Comparison of ENCODE assay signal across 27 mouse cellular contexts in genomic region chr4:119627317-119627716, GRCm38 (mm10). TPM values are rescaled to one million over a fixed set of nuclear protein-coding genes. Genes with fewer than 3 reads are reported as not detected.
A peak's percentile ranks its signal among the peaks of the same experiment; 100 is the strongest.
DNase-seq lines count a peak whose midpoint lies in the region; ATAC-seq lines count a peak whose summit lies in the region.
"Had no signal": no experiment of that assay in that cellular context is flagged by ENCODE, and none has a peak within 500 bp of the region (broad histone marks: within the 10 kb centered on the region; RNA-seq: fewer than 3 reads in every experiment).

No protein-coding gene starts in this region.

- ATAC-seq in heart, embryonic 16.5 days (replicated peaks; ENCODE audit: extremely low read depth, insufficient read depth, low FRiP score), result 0 out of 2 replicates have a peak, but pooled peaks have one; percentile 54
- no peak for ATAC-seq in neural tube, embryonic 13.5 days (ENCODE audit: low read depth)
- ATAC-seq in forebrain, embryonic 15.5 days (replicated peaks), result no peak
- no peak for ATAC-seq in neural tube, embryonic 15.5 days (ENCODE audit: low FRiP score)
- ATAC-seq in megakaryocyte progenitor cell, adult 5-6 weeks (replicated peaks; ENCODE audit: poor library complexity), result no peak
- ATAC-seq in kidney, embryonic 16.5 days (ENCODE audit: low FRiP score, low TSS enrichment), result no peak
- ATAC-seq: inflammation-experienced regulatory T-cells, adult 6 months; lung, postnatal 0 days had no signal

- H3K27ac ChIP-seq in heart, embryonic 16.5 days (ENCODE audit: low read length), result peak overlapping the region; percentile 64
- H3K27ac ChIP-seq in neural tube, embryonic 13.5 days (replicated peaks), result 0 out of 2 replicates have a peak overlapping the region, but pooled peaks have one; percentile 38
- peak overlapping the region; percentile 66 for H3K27ac ChIP-seq in forebrain, embryonic 15.5 days (replicated peaks)
- H3K27ac ChIP-seq in neural tube, embryonic 15.5 days (replicated peaks), result peak overlapping the region; percentile 23; the same call in 1 of the 2 replicates
- H3K27ac ChIP-seq in kidney, embryonic 16.5 days (ENCODE audit: low read length), result no peak overlapping the region
- H3K27ac ChIP-seq: embryonic facial prominence, embryonic 10.5 days; limb, embryonic 15.5 days; liver, embryonic 15.5 days had no signal

- no peak overlapping the region for H3K4me2 ChIP-seq in heart, embryonic 16.5 days (ENCODE audit: low read depth, low read length)
- H3K4me2 ChIP-seq in neural tube, embryonic 13.5 days, result no peak overlapping the region
- H3K4me2 ChIP-seq in forebrain, embryonic 15.5 days (replicated peaks), result no peak overlapping the region
- H3K4me2 ChIP-seq in neural tube, embryonic 15.5 days, result no peak overlapping the region
- H3K4me2 ChIP-seq in kidney, embryonic 16.5 days (replicated peaks; ENCODE audit: low read depth, low read length), result no peak overlapping the region
- H3K4me2 ChIP-seq: limb, embryonic 15.5 days; liver, embryonic 15.5 days had no signal

- no peak for DNase-seq in heart, postnatal 36 days
- DNase-seq in neural tube, embryonic 10.5 days (ENCODE audit: extremely low spot score, low spot score), result no peak
- DNase-seq: adrenal gland, adult 8-10 months; cerebellum, adult 9-10 months; gastrocnemius, postnatal 10 days; heart, adult 18-20 months; kidney, adult 2 months; kidney, postnatal 25 days; right cerebral cortex, postnatal 14 days; spleen, adult 18-20 months; thymus, postnatal 36 days had no signal

- H3K36me3 ChIP-seq in heart, embryonic 16.5 days (ENCODE audit: control insufficient read depth, insufficient read depth), result peaks cover 27% of the 10 kb centered on the region
- H3K36me3 ChIP-seq in neural tube, embryonic 13.5 days, result peaks cover 38% of the 10 kb centered on the region
- H3K36me3 ChIP-seq in forebrain, embryonic 15.5 days, result peaks cover 27% of the 10 kb centered on the region
- H3K36me3 ChIP-seq in neural tube, embryonic 15.5 days, result peaks cover 28% of the 10 kb centered on the region
- H3K36me3 ChIP-seq in kidney, embryonic 16.5 days (ENCODE audit: insufficient read depth, low read length), result peaks cover 35% of the 10 kb centered on the region

- H3K27me3 ChIP-seq in heart, embryonic 16.5 days (ENCODE audit: control insufficient read depth, insufficient read depth, low read length), result no peaks in the 10 kb centered on the region
- no peaks in the 10 kb centered on the region for H3K27me3 ChIP-seq in neural tube, embryonic 13.5 days
- H3K27me3 ChIP-seq in forebrain, embryonic 15.5 days, result no peaks in the 10 kb centered on the region
- H3K27me3 ChIP-seq in neural tube, embryonic 15.5 days (replicated peaks), result no peaks in the 10 kb centered on the region
- H3K27me3 ChIP-seq in kidney, embryonic 16.5 days (ENCODE audit: insufficient read depth, low read length), result no peaks in the 10 kb centered on the region
- H3K27me3 ChIP-seq: limb, embryonic 15.5 days; liver, embryonic 15.5 days had no signal

- no peaks in the 10 kb centered on the region for H3K9me3 ChIP-seq in heart, embryonic 16.5 days (replicated peaks; ENCODE audit: control insufficient read depth, low read length)
- H3K9me3 ChIP-seq in neural tube, embryonic 13.5 days, result no peaks in the 10 kb centered on the region
- no peaks in the 10 kb centered on the region for H3K9me3 ChIP-seq in forebrain, embryonic 15.5 days
- no peaks in the 10 kb centered on the region for H3K9me3 ChIP-seq in neural tube, embryonic 15.5 days (replicated peaks)
- H3K9me3 ChIP-seq in kidney, embryonic 16.5 days (ENCODE audit: low read length), result no peaks in the 10 kb centered on the region
- H3K9me3 ChIP-seq: embryonic facial prominence, embryonic 10.5 days; limb, embryonic 15.5 days; liver, embryonic 15.5 days had no signal

- no peak overlapping the region for H3K4me3 ChIP-seq in heart, embryonic 16.5 days (ENCODE audit: low read length)
- H3K4me3 ChIP-seq in neural tube, embryonic 13.5 days, result no peak overlapping the region
- no peak overlapping the region for H3K4me3 ChIP-seq in forebrain, embryonic 15.5 days
- no peak overlapping the region for H3K4me3 ChIP-seq in neural tube, embryonic 15.5 days (replicated peaks)
- H3K4me3 ChIP-seq in kidney, embryonic 16.5 days (ENCODE audit: low read length), result no peak overlapping the region
- H3K4me3 ChIP-seq: embryonic facial prominence, embryonic 10.5 days; limb, embryonic 15.5 days; liver, embryonic 15.5 days had no signal

- H3K4me1 ChIP-seq in heart, embryonic 16.5 days (ENCODE audit: control insufficient read depth, insufficient read depth, low read length), result peaks cover 30% of the 10 kb centered on the region
- peaks cover 16% of the 10 kb centered on the region for H3K4me1 ChIP-seq in neural tube, embryonic 13.5 days (replicated peaks)
- peaks cover 14% of the 10 kb centered on the region for H3K4me1 ChIP-seq in forebrain, embryonic 15.5 days
- H3K4me1 ChIP-seq in neural tube, embryonic 15.5 days, result peaks cover 11% of the 10 kb centered on the region; the same call in 1 of the 2 replicates
- peaks cover 8% of the 10 kb centered on the region for H3K4me1 ChIP-seq in kidney, embryonic 16.5 days (ENCODE audit: insufficient read depth, low read length)

- WGBS in heart, embryonic 16.5 days, result 42% methylated on average over 4 of the region's 4 CpGs
- 74% methylated on average over 4 of the region's 4 CpGs for WGBS in neural tube, embryonic 13.5 days
- WGBS in forebrain, embryonic 15.5 days, result 28% methylated on average over 4 of the region's 4 CpGs
- 70% methylated on average over 4 of the region's 4 CpGs for WGBS in neural tube, embryonic 15.5 days
- 80% methylated on average over 4 of the region's 4 CpGs for WGBS in kidney, embryonic 16.5 days

- intact Hi-C loops in heart, postnatal 36 days (cut with DNase I), result loop anchor here (5.0 kb wide), 2 partner anchors 195 to 380 kb away; no protein-coding TSS in a partner anchor

- no peak overlapping the region for H3K9ac ChIP-seq in heart, embryonic 16.5 days (ENCODE audit: low read length)
- no peak overlapping the region for H3K9ac ChIP-seq in neural tube, embryonic 13.5 days
- no peak overlapping the region for H3K9ac ChIP-seq in forebrain, embryonic 15.5 days (replicated peaks)
- H3K9ac ChIP-seq in neural tube, embryonic 15.5 days (replicated peaks), result no peak overlapping the region
- no peak overlapping the region for H3K9ac ChIP-seq in kidney, embryonic 16.5 days (replicated peaks; ENCODE audit: low read length)
- H3K9ac ChIP-seq: limb, embryonic 15.5 days; liver, embryonic 15.5 days had no signal

RNA-seq across cellular contexts. Expression of gene Guca2a, which starts 10.2 kb away (rescaled TPM):
- 1.5 TPM in 1 of 2 replicates, not detected in the other for polyA plus RNA-seq in heart, embryonic 16.5 days (2015; fragmentation: Nextera tagmentation; extraction: Ambion mirVana)
- not detected for total RNA-seq in heart, postnatal 36 days (2021)
- polyA plus RNA-seq in neural tube, embryonic 13.5 days (2015; fragmentation: Nextera tagmentation; extraction: Ambion mirVana), result not detected in 2 replicates
- not detected in 2 replicates for polyA plus RNA-seq in forebrain, embryonic 15.5 days (2015; fragmentation: Nextera tagmentation; extraction: Ambion mirVana)
- 14.7 TPM in 1 of 2 replicates, not detected in the other for polyA plus RNA-seq in neural tube, embryonic 15.5 days (2015; fragmentation: Nextera tagmentation; extraction: Ambion mirVana)
- total RNA-seq in megakaryocyte progenitor cell, adult 5-6 weeks (2015), result not detected in 2 replicates
- total RNA-seq in megakaryocyte progenitor cell, adult 5-6 weeks (2017), result not detected in 2 replicates
- 11.4 and 13.4 TPM in 2 replicates for polyA plus RNA-seq in kidney, embryonic 16.5 days (2015; fragmentation: Nextera tagmentation; extraction: Ambion mirVana)
- total RNA-seq: common myeloid progenitor, adult 5-6 weeks; gastrocnemius, postnatal 10 days; heart, adult 18-20 months; layer of hippocampus, adult 8-10 months; left cerebral cortex, postnatal 36 days; megakaryocyte, adult 5-6 weeks had no signal
- polyA plus RNA-seq: embryonic facial prominence, embryonic 10.5 days; inflammation-experienced regulatory T-cells, adult 6 months; limb, embryonic 15.5 days; liver, embryonic 15.5 days; neural tube, embryonic 14.5 days had no signal

RNA-seq across cellular contexts. Expression of gene Guca2b, which starts 31.4 kb away (rescaled TPM):
- 2.4 TPM in 1 of 2 replicates, not detected in the other for polyA plus RNA-seq in heart, embryonic 16.5 days (2015; fragmentation: Nextera tagmentation; extraction: Ambion mirVana)
- total RNA-seq in heart, postnatal 36 days (2021), result under 1 TPM in 1 of 2 experiments, not detected in 1; 0.89 TPM
- polyA plus RNA-seq in neural tube, embryonic 13.5 days (2015; fragmentation: Nextera tagmentation; extraction: Ambion mirVana), result not detected in 2 replicates
- not detected in 2 replicates for polyA plus RNA-seq in forebrain, embryonic 15.5 days (2015; fragmentation: Nextera tagmentation; extraction: Ambion mirVana)
- polyA plus RNA-seq in neural tube, embryonic 15.5 days (2015; fragmentation: Nextera tagmentation; extraction: Ambion mirVana), result not detected in 2 replicates
- total RNA-seq in megakaryocyte progenitor cell, adult 5-6 weeks (2015), result not detected in 2 replicates
- total RNA-seq in megakaryocyte progenitor cell, adult 5-6 weeks (2017), result not detected in 2 replicates
- 4.1 and 6.0 TPM in 2 replicates for polyA plus RNA-seq in kidney, embryonic 16.5 days (2015; fragmentation: Nextera tagmentation; extraction: Ambion mirVana)
- total RNA-seq: adrenal gland, adult 8-10 months; common myeloid progenitor, adult 5-6 weeks; gastrocnemius, postnatal 10 days; layer of hippocampus, adult 8-10 months; left cerebral cortex, postnatal 36 days; megakaryocyte, adult 5-6 weeks had no signal
- polyA plus RNA-seq: embryonic facial prominence, embryonic 10.5 days; inflammation-experienced regulatory T-cells, adult 6 months; limb, embryonic 15.5 days; lung, postnatal 0 days; neural tube, embryonic 14.5 days had no signal
